Mouse (Mus musculus): ENCODE measurements around the gene Gm11213.

GRCm38 (mm10) chr4:63569322-63569721 is 35.7 kb downstream of the Gm11213 start:
- TF ChIP-seq CTCF (IDR thresholded peaks at IDR 0.05; ENCODE audit: control insufficient read depth, insufficient read depth, insufficient replicate concordance, low read depth, low read length) (no peak), POLR2A (IDR thresholded peaks at IDR 0.05; ENCODE audit: control insufficient read depth, low read depth, low read length) (no peak)
